Mouse (Mus musculus): ENCODE results near the gene Fmnl2. TPM values are rescaled to one million over a fixed set of nuclear protein-coding genes. Genes with fewer than 3 reads are reported as not detected.

Fmnl2 gene
- polyA plus RNA-seq, 1 experiment from 2014 or later, result 8.6 TPM

DNA sequence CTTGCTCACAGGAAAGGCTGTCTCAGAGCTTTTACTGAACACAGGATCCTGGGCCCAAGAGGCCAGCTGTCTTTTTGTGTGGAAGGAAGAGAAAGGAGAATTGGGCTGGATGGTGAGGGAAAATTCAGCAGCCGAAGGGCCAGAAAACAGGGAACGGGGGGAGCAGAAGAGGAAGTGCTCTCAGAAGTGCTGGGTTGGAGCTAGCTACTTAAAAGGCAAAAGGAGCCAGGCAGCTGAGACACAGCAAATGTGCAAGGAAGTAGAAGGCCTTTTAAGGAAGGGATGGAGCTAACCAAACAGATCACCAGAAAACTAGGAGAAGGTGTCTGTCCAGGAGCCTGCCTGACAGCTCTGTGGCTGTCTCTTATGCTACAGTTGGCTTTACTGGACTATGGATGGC, 103.0 kb downstream of the Fmnl2 start:
- Histone ChIP-seq H3K9me3 (no peaks in the 10 kb centered on the region), H3K27me3 (no peaks in the 10 kb centered on the region), H3K27ac (replicated peaks) (0 out of 2 replicates have a peak overlapping the region, but pooled peaks have one; percentile 26), H3K4me3 (no peak overlapping the region), H3K36me3 (no peaks in the 10 kb centered on the region), H3K4me1 (replicated peaks) (peaks cover 54% of the 10 kb centered on the region), H3K9ac (no peak overlapping the region), H3K4me2 (no peak overlapping the region)
- 63% methylated on average over 2 of the region's 2 CpGs for WGBS
- no peak for ATAC-seq (ENCODE audit: low FRiP score, low read depth)

- H3K9ac ChIP-seq, result no peak overlapping the region
- H3K27ac ChIP-seq (replicated peaks), result no peak overlapping the region
- H3K9me3 ChIP-seq, result no peaks in the 10 kb centered on the region
- no peak overlapping the region for H3K4me3 ChIP-seq
- no peak overlapping the region for H3K4me2 ChIP-seq
- no peaks in the 10 kb centered on the region for H3K27me3 ChIP-seq
- no peak for ATAC-seq (ENCODE audit: low FRiP score, low read depth)
- WGBS, result 87% methylated on average over 1 of the region's 1 CpGs
- H3K4me1 ChIP-seq (replicated peaks), result peaks cover 51% of the 10 kb centered on the region
- H3K36me3 ChIP-seq, result no peaks in the 10 kb centered on the region
These were observed 105.8 kb downstream of the Fmnl2 start for GRCm38 (mm10) chr2:52963439-52963838.

GRCm38 (mm10) chr2:52964386-52964928, 106.8 kb downstream of the Fmnl2 start:
- no peaks in the 10 kb centered on the region for H3K36me3 ChIP-seq
- WGBS, result 48% methylated on average over 7 of the region's 7 CpGs
- no peak for ATAC-seq (ENCODE audit: low FRiP score, low read depth)
- peaks cover 45% of the 10 kb centered on the region for H3K4me1 ChIP-seq (replicated peaks)
- H3K27ac ChIP-seq (replicated peaks), result no peak overlapping the region; the same call in 1 of the 2 replicates
- H3K9ac ChIP-seq, result no peak overlapping the region
- H3K27me3 ChIP-seq, result no peaks in the 10 kb centered on the region
- no peaks in the 10 kb centered on the region for H3K9me3 ChIP-seq
- no peak overlapping the region for H3K4me3 ChIP-seq
- H3K4me2 ChIP-seq, result no peak overlapping the region

GRCm38 (mm10) chr2:52966227-52966626, 108.6 kb downstream of the Fmnl2 start:
- Histone ChIP-seq H3K36me3 (no peaks in the 10 kb centered on the region), H3K9ac (no peak overlapping the region), H3K27ac (replicated peaks) (no peak overlapping the region), H3K4me3 (no peak overlapping the region), H3K4me1 (replicated peaks) (peaks cover 29% of the 10 kb centered on the region), H3K9me3 (no peaks in the 10 kb centered on the region), H3K27me3 (no peaks in the 10 kb centered on the region), H3K4me2 (no peak overlapping the region)
- no peak for ATAC-seq (ENCODE audit: low FRiP score, low read depth)
- WGBS, result 74% methylated on average over 5 of the region's 5 CpGs

GRCm38 (mm10) chr2:52966820-52967460, 109.3 kb downstream of the Fmnl2 start:
- Histone ChIP-seq H3K4me2 (no peak overlapping the region), H3K27ac (replicated peaks) (no peak overlapping the region), H3K9me3 (no peaks in the 10 kb centered on the region), H3K36me3 (no peaks in the 10 kb centered on the region), H3K9ac (no peak overlapping the region), H3K4me1 (replicated peaks) (peaks cover 29% of the 10 kb centered on the region), H3K27me3 (no peaks in the 10 kb centered on the region), H3K4me3 (no peak overlapping the region)
- 73% methylated on average over 12 of the region's 12 CpGs for WGBS
- no peak for ATAC-seq (ENCODE audit: low FRiP score, low read depth)

DNA sequence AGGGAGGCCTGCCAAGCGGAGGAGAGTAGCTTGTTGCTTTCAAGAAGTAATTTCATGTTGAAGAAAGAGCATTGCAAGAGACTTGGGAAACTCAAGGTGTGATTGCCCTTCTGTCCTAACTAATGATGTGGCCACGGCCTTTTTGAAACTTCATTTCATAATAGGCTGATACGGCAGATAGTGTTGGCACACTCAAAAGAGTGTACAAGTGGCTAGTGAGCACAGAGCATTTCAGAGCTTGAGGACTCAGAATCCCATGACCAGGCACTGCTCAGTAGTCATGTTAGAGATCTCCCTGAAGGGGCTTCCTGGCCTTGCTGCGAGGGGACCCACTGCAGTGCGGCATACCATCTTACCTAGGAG, 109.8 kb downstream of the Fmnl2 start:
- Histone ChIP-seq H3K4me2 (no peak overlapping the region), H3K36me3 (no peaks in the 10 kb centered on the region), H3K27ac (replicated peaks) (no peak overlapping the region), H3K9me3 (no peaks in the 10 kb centered on the region), H3K4me1 (replicated peaks) (peaks cover 29% of the 10 kb centered on the region), H3K27me3 (no peaks in the 10 kb centered on the region), H3K9ac (no peak overlapping the region), H3K4me3 (no peak overlapping the region)
- no peak for ATAC-seq (ENCODE audit: low FRiP score, low read depth)
- WGBS, result 94% methylated on average over 5 of the region's 5 CpGs

- no peaks in the 10 kb centered on the region for H3K36me3 ChIP-seq
- no peak overlapping the region for H3K4me2 ChIP-seq
- H3K9me3 ChIP-seq, result no peaks in the 10 kb centered on the region
- H3K4me3 ChIP-seq, result no peak overlapping the region
- no peak for ATAC-seq (ENCODE audit: low FRiP score, low read depth)
- H3K4me1 ChIP-seq (replicated peaks), result peaks cover 23% of the 10 kb centered on the region
- no peak overlapping the region for H3K27ac ChIP-seq (replicated peaks)
- H3K27me3 ChIP-seq, result no peaks in the 10 kb centered on the region
- no peak overlapping the region for H3K9ac ChIP-seq
- WGBS, result 84% methylated on average over 2 of the region's 2 CpGs
These were observed 111.2 kb downstream of the Fmnl2 start for GRCm38 (mm10) chr2:52968884-52969283.

- no peak for ATAC-seq (ENCODE audit: low FRiP score, low read depth)
- no peak overlapping the region for H3K4me2 ChIP-seq
- H3K36me3 ChIP-seq, result no peaks in the 10 kb centered on the region
- H3K9me3 ChIP-seq, result no peaks in the 10 kb centered on the region
- peaks cover 5% of the 10 kb centered on the region for H3K4me1 ChIP-seq (replicated peaks)
- H3K4me3 ChIP-seq, result no peak overlapping the region
- 86% methylated on average over 6 of the region's 6 CpGs for WGBS
- no peak overlapping the region for H3K9ac ChIP-seq
- H3K27ac ChIP-seq (replicated peaks), result no peak overlapping the region
- H3K27me3 ChIP-seq, result no peaks in the 10 kb centered on the region
These were observed 116.4 kb downstream of the Fmnl2 start for GRCm38 (mm10) chr2:52974056-52974455.

- Histone ChIP-seq H3K9ac (no peak overlapping the region), H3K4me2 (no peak overlapping the region), H3K27me3 (no peaks in the 10 kb centered on the region), H3K4me3 (no peak overlapping the region), H3K36me3 (no peaks in the 10 kb centered on the region), H3K9me3 (no peaks in the 10 kb centered on the region), H3K27ac (replicated peaks) (no peak overlapping the region), H3K4me1 (replicated peaks) (peaks cover 10% of the 10 kb centered on the region)
- no peak for ATAC-seq (ENCODE audit: low FRiP score, low read depth)
- WGBS, result 65% methylated on average over 1 of the region's 1 CpGs
These were observed 117.1 kb downstream of the Fmnl2 start for GRCm38 (mm10) chr2:52974776-52975175.

- Histone ChIP-seq H3K27me3 (no peaks in the 10 kb centered on the region), H3K9me3 (no peaks in the 10 kb centered on the region), H3K36me3 (no peaks in the 10 kb centered on the region), H3K4me3 (no peak overlapping the region), H3K9ac (no peak overlapping the region), H3K4me2 (no peak overlapping the region), H3K4me1 (replicated peaks) (peaks cover 28% of the 10 kb centered on the region), H3K27ac (replicated peaks) (no peak overlapping the region)
- no peak for ATAC-seq (ENCODE audit: low FRiP score, low read depth)
- WGBS, result 87% methylated on average over 6 of the region's 6 CpGs
These were observed 120.4 kb downstream of the Fmnl2 start for GRCm38 (mm10) chr2:52977921-52978675.

- 87% methylated on average over 2 of the region's 2 CpGs for WGBS
These were observed 121.1 kb downstream of the Fmnl2 start for GRCm38 (mm10) chr2:52978796-52979195.

DNA sequence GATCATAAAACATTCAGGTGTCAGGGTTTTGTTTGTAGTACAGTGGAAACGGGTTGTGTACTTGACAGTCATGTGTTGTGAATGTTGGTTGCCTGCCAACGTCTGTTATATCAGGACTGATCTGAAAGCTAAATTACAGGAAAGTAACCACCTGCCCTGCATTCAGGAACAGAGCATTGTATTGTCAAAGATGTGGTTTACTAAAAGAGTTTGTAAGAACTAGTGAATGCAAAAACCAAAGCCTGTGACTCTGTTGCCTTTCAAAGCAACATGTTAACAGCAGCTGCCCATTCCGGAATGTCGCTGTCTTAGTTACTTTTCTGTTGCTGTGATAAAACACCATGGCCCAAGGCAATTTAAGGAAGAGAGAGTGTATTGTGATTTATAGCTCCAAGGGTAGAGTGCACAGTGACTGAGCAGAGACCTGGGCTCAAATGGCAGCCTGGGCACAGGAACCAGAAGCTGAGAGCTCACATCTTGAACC, 121.7 kb downstream of the Fmnl2 start:
- no peak overlapping the region for H3K4me2 ChIP-seq
- no peaks in the 10 kb centered on the region for H3K27me3 ChIP-seq
- peaks cover 28% of the 10 kb centered on the region for H3K4me1 ChIP-seq (replicated peaks)
- no peaks in the 10 kb centered on the region for H3K36me3 ChIP-seq
- no peak overlapping the region for H3K9ac ChIP-seq
- H3K9me3 ChIP-seq, result no peaks in the 10 kb centered on the region
- ATAC-seq (ENCODE audit: low FRiP score, low read depth), result no peak
- no peak overlapping the region for H3K4me3 ChIP-seq
- peak overlapping the region; percentile 6; the same call in 1 of the 2 replicates for H3K27ac ChIP-seq (replicated peaks)
- WGBS, result 37% methylated on average over 4 of the region's 4 CpGs

More at GRCm38 (mm10) chr2:52978796-52979195, 121.1 kb downstream of the Fmnl2 start:
- Histone ChIP-seq H3K27me3 (no peaks in the 10 kb centered on the region), H3K27ac (replicated peaks) (no peak overlapping the region), H3K4me1 (replicated peaks) (peaks cover 28% of the 10 kb centered on the region), H3K36me3 (no peaks in the 10 kb centered on the region), H3K4me3 (no peak overlapping the region), H3K4me2 (no peak overlapping the region), H3K9ac (no peak overlapping the region), H3K9me3 (no peaks in the 10 kb centered on the region)
- no peak for ATAC-seq (ENCODE audit: low FRiP score, low read depth)

Measured in hindbrain, embryonic 15.5 days (tissue).